Mouse (Mus musculus): ENCODE measurements around the gene Fam50b. TPM values are rescaled to one million over a fixed set of nuclear protein-coding genes. Genes with fewer than 3 reads are reported as not detected.

The Fam50b gene
- polyA plus RNA-seq, 1 experiment from 2014 or later, result not detected

DNA sequence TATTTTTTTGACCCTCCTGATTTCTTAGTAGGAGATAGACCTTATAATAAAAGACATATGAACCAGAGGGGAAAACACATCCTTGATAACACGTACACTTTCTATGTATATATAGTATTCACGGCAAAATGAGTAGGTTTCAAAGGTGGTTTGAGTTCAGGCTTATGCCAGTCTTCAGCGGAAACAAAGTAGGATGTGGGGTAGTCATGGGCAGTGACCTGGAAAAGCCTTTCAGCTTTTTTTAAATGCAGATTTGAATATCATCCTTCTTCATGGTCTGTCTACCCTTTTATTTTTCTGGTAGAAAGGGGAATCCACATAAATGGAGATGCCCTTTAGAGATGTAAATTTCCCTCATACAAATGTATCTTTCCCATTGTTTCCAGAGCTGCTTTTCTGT is 29.8 kb upstream of the Fam50b start:
- Histone ChIP-seq H3K4me3 (replicated peaks; ENCODE audit: low read depth, low read length) (no peak overlapping the region), H3K9me3 (ENCODE audit: control insufficient read depth, low read length) (no peaks in the 10 kb centered on the region), H3K9ac (replicated peaks; ENCODE audit: low read length) (no peak overlapping the region), H3K27ac (replicated peaks; ENCODE audit: low read depth, low read length) (no peak overlapping the region), H3K4me1 (ENCODE audit: control insufficient read depth, insufficient read depth, low read length) (no peaks in the 10 kb centered on the region), H3K4me2 (ENCODE audit: low read length) (no peak overlapping the region), H3K36me3 (ENCODE audit: control insufficient read depth, insufficient read depth, low read length) (no peaks in the 10 kb centered on the region), H3K27me3 (ENCODE audit: control insufficient read depth, insufficient read depth, low read length) (no peaks in the 10 kb centered on the region)
- WGBS, result 26% methylated on average over 3 of the region's 3 CpGs
- ATAC-seq (ENCODE audit: low FRiP score, low TSS enrichment) (no peak), DNase-seq (no peak)

DNA sequence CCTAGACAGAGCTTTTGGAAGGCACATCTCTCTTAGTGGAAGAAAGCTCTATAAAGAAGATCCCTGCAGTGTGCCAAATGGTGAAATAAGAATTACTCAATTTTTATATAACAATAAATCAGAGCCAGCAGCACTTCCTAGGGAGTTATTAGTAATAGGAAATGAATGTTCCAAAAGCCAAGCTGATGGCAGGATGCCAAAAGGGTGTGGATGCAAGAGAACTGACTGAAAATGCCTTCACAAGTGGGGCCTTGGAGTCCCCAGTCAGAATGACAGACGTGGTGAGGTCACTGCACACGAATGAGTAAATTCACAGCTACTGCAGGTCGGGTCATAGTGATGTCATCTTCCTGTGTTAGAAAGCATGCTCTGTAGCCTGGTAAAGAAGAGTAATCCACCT is 25.7 kb upstream of the Fam50b start:
- Histone ChIP-seq H3K4me1 (ENCODE audit: control insufficient read depth, insufficient read depth, low read length) (no peaks in the 10 kb centered on the region), H3K9me3 (ENCODE audit: control insufficient read depth, low read length) (no peaks in the 10 kb centered on the region), H3K36me3 (ENCODE audit: control insufficient read depth, insufficient read depth, low read length) (no peaks in the 10 kb centered on the region), H3K27me3 (ENCODE audit: control insufficient read depth, insufficient read depth, low read length) (no peaks in the 10 kb centered on the region), H3K4me2 (ENCODE audit: low read length) (no peak overlapping the region), H3K4me3 (replicated peaks; ENCODE audit: low read depth, low read length) (no peak overlapping the region), H3K9ac (replicated peaks; ENCODE audit: low read length) (no peak overlapping the region), H3K27ac (replicated peaks; ENCODE audit: low read depth, low read length) (no peak overlapping the region)
- WGBS, result 78% methylated on average over 3 of the region's 3 CpGs
- DNase-seq (peak; percentile 41), ATAC-seq (ENCODE audit: low FRiP score, low TSS enrichment) (no peak)

DNA sequence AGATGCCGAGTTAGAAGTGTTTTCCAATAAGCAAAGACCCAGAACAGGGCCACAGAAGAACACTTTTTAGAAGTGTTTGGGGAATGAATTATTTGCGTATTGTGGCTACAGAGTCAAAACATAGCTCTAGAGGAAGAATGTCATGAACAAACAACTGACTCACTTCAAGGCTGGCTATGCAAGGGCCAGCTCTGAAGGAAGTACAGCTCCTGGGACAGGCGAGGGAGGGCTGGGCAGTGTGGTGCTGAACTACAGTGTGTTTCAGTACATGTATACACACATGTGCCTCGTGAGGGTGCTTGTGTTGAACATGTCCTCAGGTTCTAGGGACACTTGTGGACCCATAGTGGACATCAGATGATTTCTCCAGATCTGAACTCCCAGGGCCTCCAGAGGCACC is 25.1 kb upstream of the Fam50b start:
- H3K4me1 ChIP-seq (ENCODE audit: control insufficient read depth, insufficient read depth, low read length), result no peaks in the 10 kb centered on the region
- WGBS, result 90% methylated on average over 4 of the region's 4 CpGs
- no peak overlapping the region for H3K27ac ChIP-seq (replicated peaks; ENCODE audit: low read depth, low read length)
- no peak overlapping the region for H3K4me3 ChIP-seq (replicated peaks; ENCODE audit: low read depth, low read length)
- ATAC-seq (ENCODE audit: low FRiP score, low TSS enrichment), result no peak
- no peaks in the 10 kb centered on the region for H3K27me3 ChIP-seq (ENCODE audit: control insufficient read depth, insufficient read depth, low read length)
- no peak for DNase-seq
- H3K4me2 ChIP-seq (ENCODE audit: low read length), result no peak overlapping the region
- H3K36me3 ChIP-seq (ENCODE audit: control insufficient read depth, insufficient read depth, low read length), result no peaks in the 10 kb centered on the region
- H3K9me3 ChIP-seq (ENCODE audit: control insufficient read depth, low read length), result no peaks in the 10 kb centered on the region
- H3K9ac ChIP-seq (replicated peaks; ENCODE audit: low read length), result no peak overlapping the region

DNA sequence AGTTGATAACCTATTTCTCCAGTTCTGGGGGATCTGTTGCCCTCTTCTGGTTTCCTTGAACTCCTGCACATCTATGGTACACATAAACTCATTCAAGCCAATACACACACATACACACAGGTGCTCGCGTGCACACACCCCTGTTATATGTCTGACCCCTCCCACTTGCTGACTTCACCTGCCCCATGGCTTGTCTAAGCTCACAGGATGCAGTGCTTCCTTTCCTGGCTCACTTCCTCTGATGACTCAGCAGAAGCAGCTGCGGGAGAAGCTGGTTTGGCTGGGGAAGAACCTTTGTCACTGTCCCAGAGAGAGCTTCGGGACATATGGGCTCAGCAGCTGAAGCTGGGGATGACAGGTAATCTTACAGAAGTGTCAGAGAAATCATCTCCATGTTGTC is 23.2 kb upstream of the Fam50b start:
- Histone ChIP-seq H3K36me3 (ENCODE audit: control insufficient read depth, insufficient read depth, low read length) (no peaks in the 10 kb centered on the region), H3K9ac (replicated peaks; ENCODE audit: low read length) (no peak overlapping the region), H3K4me1 (ENCODE audit: control insufficient read depth, insufficient read depth, low read length) (peaks cover 9% of the 10 kb centered on the region; the same call in 1 of the 2 replicates), H3K4me2 (ENCODE audit: low read length) (no peak overlapping the region), H3K27ac (replicated peaks; ENCODE audit: low read depth, low read length) (no peak overlapping the region), H3K27me3 (ENCODE audit: control insufficient read depth, insufficient read depth, low read length) (no peaks in the 10 kb centered on the region), H3K4me3 (replicated peaks; ENCODE audit: low read depth, low read length) (no peak overlapping the region), H3K9me3 (ENCODE audit: control insufficient read depth, low read length) (no peaks in the 10 kb centered on the region)
- ATAC-seq (ENCODE audit: low FRiP score, low TSS enrichment) (no peak), DNase-seq (no peak)
- WGBS, result 93% methylated on average over 4 of the region's 4 CpGs

DNA sequence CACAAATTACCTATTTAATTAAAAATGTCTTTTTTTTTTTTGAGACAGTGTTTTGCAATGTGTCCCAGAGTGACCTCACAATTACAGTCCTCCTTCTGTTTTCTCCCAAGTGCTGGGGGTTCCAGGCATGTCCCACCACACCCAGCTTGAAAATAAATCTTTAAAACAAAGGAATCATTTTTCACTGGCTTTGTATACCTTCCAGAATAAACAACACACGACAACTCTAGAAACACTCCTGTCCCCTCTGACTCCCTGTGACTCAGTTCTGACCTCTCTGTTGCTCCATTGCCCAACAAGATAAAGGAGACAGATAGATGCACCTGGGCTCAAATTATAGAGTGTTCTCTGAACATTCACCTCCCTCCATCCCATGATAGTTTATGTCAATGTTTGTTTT is 21.8 kb upstream of the Fam50b start:
- 78% methylated on average over 1 of the region's 1 CpGs for WGBS
- Histone ChIP-seq H3K27ac (replicated peaks; ENCODE audit: low read depth, low read length) (no peak overlapping the region), H3K9ac (replicated peaks; ENCODE audit: low read length) (no peak overlapping the region), H3K9me3 (ENCODE audit: control insufficient read depth, low read length) (no peaks in the 10 kb centered on the region), H3K27me3 (ENCODE audit: control insufficient read depth, insufficient read depth, low read length) (no peaks in the 10 kb centered on the region), H3K4me1 (ENCODE audit: control insufficient read depth, insufficient read depth, low read length) (peaks cover 9% of the 10 kb centered on the region; the same call in 1 of the 2 replicates), H3K36me3 (ENCODE audit: control insufficient read depth, insufficient read depth, low read length) (no peaks in the 10 kb centered on the region), H3K4me3 (replicated peaks; ENCODE audit: low read depth, low read length) (no peak overlapping the region), H3K4me2 (ENCODE audit: low read length) (no peak overlapping the region)
- no peak for DNase-seq
- ATAC-seq (ENCODE audit: low FRiP score, low TSS enrichment), result no peak

DNA sequence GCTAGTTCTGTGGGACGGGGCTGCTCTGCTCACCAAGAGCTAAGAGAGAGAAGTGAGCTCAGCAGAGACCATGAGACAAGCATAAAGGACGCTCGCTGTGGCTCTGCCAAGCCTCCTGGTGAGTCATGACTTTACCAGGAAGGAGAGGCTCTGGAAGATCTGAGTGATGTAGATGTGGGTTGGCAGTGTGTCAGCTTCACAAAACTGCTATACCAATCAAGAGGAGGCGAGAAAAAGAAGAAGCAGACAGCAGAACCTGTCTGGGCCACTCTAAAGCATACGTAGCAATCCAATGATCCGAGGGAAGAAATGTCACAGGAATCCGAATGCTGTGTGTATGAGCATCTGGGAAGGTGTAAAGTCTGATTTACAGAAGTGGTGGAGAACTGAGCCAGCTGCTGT is 19.2 kb upstream of the Fam50b start:
- no peak overlapping the region for H3K4me2 ChIP-seq (ENCODE audit: low read length)
- no peak for DNase-seq

DNA sequence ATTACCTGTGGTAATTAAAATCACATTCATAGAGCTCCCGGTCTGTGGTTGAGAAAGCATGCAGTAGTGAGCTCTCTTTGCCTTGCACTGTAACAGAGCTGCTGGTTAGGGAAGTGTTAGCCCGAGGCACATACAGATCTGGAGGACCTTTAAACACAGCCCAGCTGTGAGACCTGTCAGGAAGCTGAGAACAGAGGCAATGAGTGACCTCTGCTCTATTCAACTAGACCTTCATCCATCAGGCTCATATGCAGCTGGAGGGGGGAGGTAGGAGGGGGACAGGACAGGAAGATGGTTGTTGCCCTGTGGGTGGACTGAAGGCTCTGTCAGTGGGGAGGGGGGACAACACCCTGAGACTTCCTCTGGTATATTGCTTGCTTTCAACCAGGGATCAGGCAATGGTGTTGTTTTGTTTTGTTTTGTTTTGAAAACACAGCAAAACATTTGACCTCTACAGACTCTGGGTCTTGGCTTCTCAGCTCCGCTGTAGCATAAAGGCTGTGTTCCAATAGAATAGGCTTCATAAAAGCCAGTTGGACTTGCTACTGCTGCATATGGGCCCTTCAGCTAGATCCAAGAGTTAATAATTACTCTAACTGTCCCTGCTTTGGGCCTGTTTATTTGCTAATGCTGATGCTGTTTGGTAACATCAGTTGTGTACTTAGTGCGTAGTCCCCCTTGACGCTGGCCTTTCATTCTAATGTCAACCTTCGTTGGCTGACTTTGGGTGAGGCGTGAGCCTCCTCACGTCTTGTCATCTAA is 9.6 kb upstream of the Fam50b start:
- ATAC-seq (ENCODE audit: low FRiP score, low TSS enrichment), result no peak
- H3K27me3 ChIP-seq (ENCODE audit: control insufficient read depth, insufficient read depth, low read length), result no peaks in the 10 kb centered on the region
- H3K9ac ChIP-seq (replicated peaks; ENCODE audit: low read length), result no peak overlapping the region
- no peak overlapping the region for H3K4me3 ChIP-seq (replicated peaks; ENCODE audit: low read depth, low read length)
- 81% methylated on average over 8 of the region's 8 CpGs for WGBS
- no peak overlapping the region for H3K27ac ChIP-seq (replicated peaks; ENCODE audit: low read depth, low read length)
- no peak for DNase-seq
- H3K4me2 ChIP-seq (ENCODE audit: low read length), result no peak overlapping the region
- no peaks in the 10 kb centered on the region for H3K36me3 ChIP-seq (ENCODE audit: control insufficient read depth, insufficient read depth, low read length)
- H3K9me3 ChIP-seq (ENCODE audit: control insufficient read depth, low read length), result no peaks in the 10 kb centered on the region
- H3K4me1 ChIP-seq (ENCODE audit: control insufficient read depth, insufficient read depth, low read length), result 0 out of 2 replicates have a peak, but pooled peaks cover 7% of the 10 kb centered on the region

More for the DNA sequence above, 19.2 kb upstream of the Fam50b start:
- Histone ChIP-seq H3K27ac (replicated peaks; ENCODE audit: low read depth, low read length) (no peak overlapping the region), H3K36me3 (ENCODE audit: control insufficient read depth, insufficient read depth, low read length) (no peaks in the 10 kb centered on the region), H3K4me1 (ENCODE audit: control insufficient read depth, insufficient read depth, low read length) (peaks cover 9% of the 10 kb centered on the region; the same call in 1 of the 2 replicates), H3K9me3 (ENCODE audit: control insufficient read depth, low read length) (no peaks in the 10 kb centered on the region), H3K27me3 (ENCODE audit: control insufficient read depth, insufficient read depth, low read length) (no peaks in the 10 kb centered on the region), H3K9ac (replicated peaks; ENCODE audit: low read length) (no peak overlapping the region), H3K4me3 (replicated peaks; ENCODE audit: low read depth, low read length) (no peak overlapping the region)
- whole genome bisulfite sequencing, result 36% methylated on average over 7 of the region's 7 CpGs
- no peak for ATAC-seq (ENCODE audit: low FRiP score, low TSS enrichment)

DNA sequence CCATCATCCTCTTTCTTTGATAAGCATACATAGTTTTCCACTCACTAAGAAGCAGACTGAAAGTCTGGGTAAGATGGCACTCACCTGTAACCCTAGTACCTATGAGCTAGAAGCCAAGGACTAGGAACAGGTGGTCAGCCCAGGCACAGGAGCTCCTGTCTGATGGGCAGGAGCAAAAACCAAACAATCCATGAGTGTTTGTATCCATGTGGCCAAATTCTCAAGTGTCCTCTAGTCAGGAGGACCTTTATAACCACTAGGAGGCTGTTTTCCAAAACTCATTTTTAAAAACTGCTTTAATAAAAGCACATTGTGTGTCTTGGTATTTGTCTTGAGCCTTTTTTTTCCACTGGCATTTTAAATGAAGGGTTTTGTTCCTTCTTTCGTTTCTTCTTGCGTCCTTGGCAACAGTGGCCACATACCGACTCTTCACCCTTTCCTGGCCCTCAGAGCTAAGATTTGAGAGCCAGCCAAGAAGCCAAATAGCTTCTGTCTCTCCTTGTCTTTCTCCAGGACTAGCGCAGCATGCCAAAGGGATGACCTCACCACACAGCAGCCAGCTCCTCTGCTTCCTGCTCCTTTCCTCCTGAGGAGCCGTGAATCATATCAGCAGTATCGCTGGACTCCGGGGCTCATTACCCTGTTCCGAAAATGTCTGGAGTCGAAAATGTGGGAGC is 8.7 kb upstream of the Fam50b start:
- no peak overlapping the region for H3K9ac ChIP-seq (replicated peaks; ENCODE audit: low read length)
- H3K4me2 ChIP-seq (ENCODE audit: low read length), result 0 out of 2 replicates have a peak overlapping the region, but pooled peaks have one; percentile 19
- WGBS, result 48% methylated on average over 9 of the region's 9 CpGs
- H3K4me3 ChIP-seq (replicated peaks; ENCODE audit: low read depth, low read length), result no peak overlapping the region
- peak overlapping the region; percentile 27; the same call in 1 of the 2 replicates for H3K27ac ChIP-seq (replicated peaks; ENCODE audit: low read depth, low read length)
- DNase-seq (peak; percentile 49), ATAC-seq (ENCODE audit: low FRiP score, low TSS enrichment) (no peak)
- 0 out of 2 replicates have a peak, but pooled peaks cover 7% of the 10 kb centered on the region for H3K4me1 ChIP-seq (ENCODE audit: control insufficient read depth, insufficient read depth, low read length)
- no peaks in the 10 kb centered on the region for H3K36me3 ChIP-seq (ENCODE audit: control insufficient read depth, insufficient read depth, low read length)
- H3K9me3 ChIP-seq (ENCODE audit: control insufficient read depth, low read length), result no peaks in the 10 kb centered on the region
- H3K27me3 ChIP-seq (ENCODE audit: control insufficient read depth, insufficient read depth, low read length), result no peaks in the 10 kb centered on the region

DNA sequence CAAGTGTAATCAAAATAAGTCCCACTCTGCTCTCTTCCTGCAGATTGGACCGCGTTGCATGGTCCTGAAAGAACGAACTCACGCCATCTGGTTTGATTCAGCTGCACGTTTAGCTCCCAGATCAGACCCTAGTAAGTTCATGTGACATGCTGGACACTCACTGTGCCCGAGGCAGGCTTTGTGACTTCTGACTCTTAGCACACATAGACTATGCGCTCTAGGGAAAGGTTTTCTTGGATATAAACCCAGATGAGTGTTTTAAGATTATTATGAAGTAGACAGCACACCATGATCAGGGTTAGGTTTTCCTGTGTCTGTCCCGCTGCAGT is 8.2 kb upstream of the Fam50b start:
- H3K27ac ChIP-seq (replicated peaks; ENCODE audit: low read depth, low read length), result peak overlapping the region; percentile 27; the same call in 1 of the 2 replicates
- no peak for ATAC-seq (ENCODE audit: low FRiP score, low TSS enrichment)

More for the DNA sequence above, 8.2 kb upstream of the Fam50b start:
- Histone ChIP-seq H3K9me3 (ENCODE audit: control insufficient read depth, low read length) (no peaks in the 10 kb centered on the region), H3K4me1 (ENCODE audit: control insufficient read depth, insufficient read depth, low read length) (0 out of 2 replicates have a peak, but pooled peaks cover 7% of the 10 kb centered on the region), H3K9ac (replicated peaks; ENCODE audit: low read length) (no peak overlapping the region), H3K27me3 (ENCODE audit: control insufficient read depth, insufficient read depth, low read length) (no peaks in the 10 kb centered on the region), H3K36me3 (ENCODE audit: control insufficient read depth, insufficient read depth, low read length) (no peaks in the 10 kb centered on the region), H3K4me3 (replicated peaks; ENCODE audit: low read depth, low read length) (no peak overlapping the region), H3K4me2 (ENCODE audit: low read length) (0 out of 2 replicates have a peak overlapping the region, but pooled peaks have one; percentile 19)
- DNase-seq, result no peak
- 75% methylated on average over 8 of the region's 8 CpGs for WGBS
